ENCODE assay signal across 11 mouse cellular contexts in genomic region chr11:88406408-88406915, GRCm38 (mm10).
DNase-seq lines count a peak whose midpoint lies in the region; ATAC-seq and TF ChIP-seq lines count a peak whose summit lies in the region.
"Had no signal": no experiment of that assay in that cellular context is flagged by ENCODE, and none has a peak within 500 bp of the region (broad histone marks: within the 10 kb centered on the region; RNA-seq: fewer than 3 reads in every experiment).

No protein-coding gene starts in this region.

- H3K27me3 ChIP-seq in lung, embryonic 15.5 days, result no peaks in the 10 kb centered on the region
- H3K27me3 ChIP-seq in forebrain, embryonic 11.5 days (ENCODE audit: control insufficient read depth, insufficient read depth, low read length), result no peaks in the 10 kb centered on the region
- no peaks in the 10 kb centered on the region for H3K27me3 ChIP-seq in kidney, embryonic 15.5 days
- H3K27me3 ChIP-seq: Patski had no signal

- no peak overlapping the region for H3K4me3 ChIP-seq in lung, embryonic 15.5 days
- H3K4me3 ChIP-seq in forebrain, embryonic 11.5 days (ENCODE audit: low read depth, low read length), result no peak overlapping the region
- no peak overlapping the region for H3K4me3 ChIP-seq in kidney, embryonic 15.5 days (replicated peaks)
- no peak overlapping the region for H3K4me3 ChIP-seq in olfactory bulb, adult 2 months (ENCODE audit: insufficient read depth, low read depth, low read length)

- no peak for TF ChIP-seq POLR2A in olfactory bulb, adult 2 months (IDR thresholded peaks at IDR 0.05; ENCODE audit: insufficient read depth, low read depth, low read length)

- H3K27ac ChIP-seq in lung, embryonic 15.5 days, result no peak overlapping the region
- peak overlapping the region; percentile 21; the same call in 1 of the 2 replicates for H3K27ac ChIP-seq in forebrain, embryonic 11.5 days (ENCODE audit: low read depth, low read length)
- no peak overlapping the region for H3K27ac ChIP-seq in kidney, embryonic 15.5 days
- H3K27ac ChIP-seq in olfactory bulb, adult 2 months (ENCODE audit: insufficient read depth, low read depth, low read length), result peak overlapping the region; percentile 25; the same call in 1 of the 2 replicates

- 0 out of 2 replicates have a peak, but pooled peaks cover 2% of the 10 kb centered on the region for H3K36me3 ChIP-seq in lung, embryonic 15.5 days
- H3K36me3 ChIP-seq in forebrain, embryonic 11.5 days (ENCODE audit: control insufficient read depth, insufficient read depth, low read length), result no peaks in the 10 kb centered on the region
- H3K36me3 ChIP-seq in kidney, embryonic 15.5 days, result peaks cover 28% of the 10 kb centered on the region

- no peak for TF ChIP-seq CTCF in olfactory bulb, adult 2 months (IDR thresholded peaks at IDR 0.05; ENCODE audit: insufficient read depth, low read depth, low read length)

- no peak overlapping the region for H3K4me2 ChIP-seq in lung, embryonic 15.5 days
- 0 out of 2 replicates have a peak overlapping the region, but pooled peaks have one; percentile 8 for H3K4me2 ChIP-seq in forebrain, embryonic 11.5 days (ENCODE audit: low read depth, low read length, severe bottlenecking)
- H3K4me2 ChIP-seq in kidney, embryonic 15.5 days, result no peak overlapping the region

- 67% methylated on average over 3 of the region's 3 CpGs for WGBS in lung, embryonic 15.5 days
- WGBS in forebrain, embryonic 11.5 days, result 63% methylated on average over 3 of the region's 3 CpGs
- 66% methylated on average over 3 of the region's 3 CpGs for whole genome bisulfite sequencing in kidney, embryonic 15.5 days
- WGBS in olfactory bulb, adult 2 months, result 75% methylated on average over 3 of the region's 3 CpGs

- H3K9me3 ChIP-seq in lung, embryonic 15.5 days, result no peaks in the 10 kb centered on the region
- no peaks in the 10 kb centered on the region for H3K9me3 ChIP-seq in forebrain, embryonic 11.5 days (ENCODE audit: control insufficient read depth, low read length)
- no peaks in the 10 kb centered on the region for H3K9me3 ChIP-seq in kidney, embryonic 15.5 days (replicated peaks)

- no peak for DNase-seq in lung, postnatal 36 days
- no peak for DNase-seq in forebrain, embryonic 11.5 days (ENCODE audit: low spot score)
- no peak for DNase-seq in adrenal gland, postnatal 10 days
- DNase-seq in left cerebral cortex, adult 9 months (ENCODE audit: low spot score in 2 of 2), result no peak
- DNase-seq: cerebellum, adult 2 months; lung, adult 18-20 months had no signal

- H3K4me1 ChIP-seq in lung, embryonic 15.5 days, result peaks cover 33% of the 10 kb centered on the region
- H3K4me1 ChIP-seq in forebrain, embryonic 11.5 days (replicated peaks; ENCODE audit: control insufficient read depth, insufficient read depth, low read length), result peaks cover 34% of the 10 kb centered on the region
- H3K4me1 ChIP-seq in kidney, embryonic 15.5 days, result peaks cover 43% of the 10 kb centered on the region
- H3K4me1 ChIP-seq in olfactory bulb, adult 2 months (ENCODE audit: control insufficient read depth, insufficient read depth, low read length), result peaks cover 31% of the 10 kb centered on the region

- no peak overlapping the region for H3K9ac ChIP-seq in lung, embryonic 15.5 days
- H3K9ac ChIP-seq in forebrain, embryonic 11.5 days (ENCODE audit: low read length), result no peak overlapping the region; the same call in 1 of the 2 replicates
- H3K9ac ChIP-seq in kidney, embryonic 15.5 days, result no peak overlapping the region

- ATAC-seq in lung, embryonic 15.5 days (ENCODE audit: borderline replicate concordance, extremely low read depth, low FRiP score, low TSS enrichment), result peak; percentile 29; the same call in 1 of the 2 replicates
- ATAC-seq in forebrain, embryonic 11.5 days (replicated peaks; ENCODE audit: low FRiP score), result peak; percentile 42
- ATAC-seq in kidney, embryonic 15.5 days (replicated peaks; ENCODE audit: low FRiP score), result peak; percentile 53; the same call in 1 of the 2 replicates
- no peak for ATAC-seq in megakaryocyte, adult 5-6 weeks (ENCODE audit: poor library complexity, severe bottlenecking)
- ATAC-seq: Patski had no signal

Comparison
In these comparisons a context has a peak if more than half of its experiments do, and no peak if none do; other contexts are left out.
1. H3K27ac ChIP-seq: peak in forebrain, embryonic 11.5 days (single experiment) and olfactory bulb, adult 2 months (single experiment); none in lung, embryonic 15.5 days (single experiment) and kidney, embryonic 15.5 days (single experiment).